Mouse (Mus musculus) ES-E14 (cell line): Measurements from ENCODE around the gene Trp53.

Source experiments
- CHD2 ChIP-seq: IDR thresholded peaks from 2 replicates; pipeline ENCODE4 v1.6.1; 2014; ENCODE audit warnings: mild to moderate bottlenecking, low read depth, low read length, inconsistent platforms
- HCFC1 ChIP-seq: IDR thresholded peaks from 2 replicates; pipeline ENCODE4 v1.6.1; 2012; ENCODE audit warnings: low read length, inconsistent platforms, borderline replicate concordance; ENCODE audit not compliant: insufficient read depth
- MAFK ChIP-seq: IDR thresholded peaks from 2 replicates; pipeline ENCODE4 v1.6.1; 2014; ENCODE audit warnings: mild to moderate bottlenecking, low read depth, low read length, inconsistent platforms; ENCODE audit not compliant: insufficient read depth
- ZNF384 ChIP-seq: IDR thresholded peaks from 2 replicates; pipeline ENCODE4 v1.6.1; 2012; ENCODE audit warnings: low read depth, low read length, inconsistent platforms

DNA sequence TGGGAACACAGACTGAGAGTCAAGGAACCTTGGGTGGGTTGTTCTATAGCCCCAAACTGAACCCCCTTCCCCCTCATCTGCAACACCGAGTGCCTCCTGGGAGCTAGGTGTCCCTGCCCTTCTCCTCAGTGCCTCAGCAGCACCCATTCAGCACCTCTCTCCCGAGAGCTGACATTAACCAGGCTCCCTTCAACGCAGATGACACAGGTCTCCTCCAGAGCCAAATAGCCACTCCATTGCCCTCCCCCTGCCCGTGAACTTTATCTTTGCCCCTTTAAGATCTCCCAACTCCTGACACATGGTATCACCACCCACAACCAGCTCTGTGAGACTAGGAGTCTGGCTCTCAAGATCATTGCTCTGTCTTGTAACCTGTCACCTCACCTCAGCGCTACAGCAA lies 21.0 kb upstream of the Trp53 start:
- TF ChIP-seq CHD2 (no peak), MAFK (no peak), ZNF384 (no peak), HCFC1 (no peak)
